Mouse (Mus musculus): ENCODE measurements around the gene Baiap2l1. TPM values are rescaled to one million over a fixed set of nuclear protein-coding genes. Genes with fewer than 3 reads are reported as not detected.

The Baiap2l1 gene
- polyA plus RNA-seq, 1 experiment, result 2.2 TPM

GRCm38 (mm10) chr5:144271772-144272171 is 86.1 kb downstream of the Baiap2l1 start:
- no peak overlapping the region for H3K27ac ChIP-seq (ENCODE audit: control insufficient read depth, insufficient read depth, low read length)
- WGBS, result 80% methylated on average over 5 of the region's 5 CpGs
- peaks cover 5% of the 10 kb centered on the region for H3K4me1 ChIP-seq (replicated peaks; ENCODE audit: control insufficient read depth, insufficient read depth, low read length)
- no peaks in the 10 kb centered on the region for H3K27me3 ChIP-seq (ENCODE audit: control insufficient read depth, insufficient read depth, low read length)
- H3K36me3 ChIP-seq (ENCODE audit: control insufficient read depth, insufficient read depth, low read length), result no peaks in the 10 kb centered on the region
- TF ChIP-seq POLR2A (IDR thresholded peaks at IDR 0.05; ENCODE audit: control insufficient read depth, extremely low read depth, insufficient read depth, low read length, poor library complexity) (no peak), CTCF (IDR thresholded peaks at IDR 0.05; ENCODE audit: borderline replicate concordance, control insufficient read depth, extremely low read depth, insufficient read depth, low read length, poor library complexity) (no peak)
- no peak for DNase-seq
- H3K4me3 ChIP-seq (ENCODE audit: control insufficient read depth, insufficient read depth, low read length), result no peak overlapping the region

GRCm38 (mm10) chr5:144271118-144271517 is 86.8 kb downstream of the Baiap2l1 start:
- 81% methylated on average over 3 of the region's 3 CpGs for WGBS
- Histone ChIP-seq H3K27ac (ENCODE audit: control insufficient read depth, insufficient read depth, low read length) (no peak overlapping the region), H3K27me3 (ENCODE audit: control insufficient read depth, insufficient read depth, low read length) (no peaks in the 10 kb centered on the region), H3K36me3 (ENCODE audit: control insufficient read depth, insufficient read depth, low read length) (no peaks in the 10 kb centered on the region), H3K4me3 (ENCODE audit: control insufficient read depth, insufficient read depth, low read length) (no peak overlapping the region), H3K4me1 (replicated peaks; ENCODE audit: control insufficient read depth, insufficient read depth, low read length) (no peaks in the 10 kb centered on the region)
- no peak for DNase-seq
- TF ChIP-seq CTCF (IDR thresholded peaks at IDR 0.05; ENCODE audit: borderline replicate concordance, control insufficient read depth, extremely low read depth, insufficient read depth, low read length, poor library complexity) (no peak), POLR2A (IDR thresholded peaks at IDR 0.05; ENCODE audit: control insufficient read depth, extremely low read depth, insufficient read depth, low read length, poor library complexity) (no peak)

- H3K36me3 ChIP-seq (ENCODE audit: control insufficient read depth, insufficient read depth, low read length), result no peaks in the 10 kb centered on the region
- TF ChIP-seq CTCF (IDR thresholded peaks at IDR 0.05; ENCODE audit: borderline replicate concordance, control insufficient read depth, extremely low read depth, insufficient read depth, low read length, poor library complexity) (no peak), POLR2A (IDR thresholded peaks at IDR 0.05; ENCODE audit: control insufficient read depth, extremely low read depth, insufficient read depth, low read length, poor library complexity) (no peak)
- H3K27me3 ChIP-seq (ENCODE audit: control insufficient read depth, insufficient read depth, low read length), result no peaks in the 10 kb centered on the region
- H3K4me3 ChIP-seq (ENCODE audit: control insufficient read depth, insufficient read depth, low read length), result no peak overlapping the region
- WGBS, result 95% methylated on average over 8 of the region's 8 CpGs
- no peak for DNase-seq
- no peak overlapping the region for H3K27ac ChIP-seq (ENCODE audit: control insufficient read depth, insufficient read depth, low read length)
- H3K4me1 ChIP-seq (replicated peaks; ENCODE audit: control insufficient read depth, insufficient read depth, low read length), result no peaks in the 10 kb centered on the region
Observed at GRCm38 (mm10) chr5:144270420-144270819, 87.5 kb downstream of the Baiap2l1 start.

GRCm38 (mm10) chr5:144269926-144270325 is 88.0 kb downstream of the Baiap2l1 start:
- no peak for TF ChIP-seq CTCF (IDR thresholded peaks at IDR 0.05; ENCODE audit: borderline replicate concordance, control insufficient read depth, extremely low read depth, insufficient read depth, low read length, poor library complexity)
- no peak for TF ChIP-seq POLR2A (IDR thresholded peaks at IDR 0.05; ENCODE audit: control insufficient read depth, extremely low read depth, insufficient read depth, low read length, poor library complexity)
- no peaks in the 10 kb centered on the region; the same call in 1 of the 2 replicates for H3K36me3 ChIP-seq (ENCODE audit: control insufficient read depth, insufficient read depth, low read length)
- no peak overlapping the region for H3K4me3 ChIP-seq (ENCODE audit: control insufficient read depth, insufficient read depth, low read length)
- no peaks in the 10 kb centered on the region for H3K4me1 ChIP-seq (replicated peaks; ENCODE audit: control insufficient read depth, insufficient read depth, low read length)
- no peaks in the 10 kb centered on the region for H3K27me3 ChIP-seq (ENCODE audit: control insufficient read depth, insufficient read depth, low read length)
- no peak overlapping the region for H3K27ac ChIP-seq (ENCODE audit: control insufficient read depth, insufficient read depth, low read length)
- DNase-seq, result no peak
- 96% methylated on average over 7 of the region's 7 CpGs for WGBS

- Histone ChIP-seq H3K27me3 (ENCODE audit: control insufficient read depth, insufficient read depth, low read length) (no peaks in the 10 kb centered on the region), H3K4me1 (replicated peaks; ENCODE audit: control insufficient read depth, insufficient read depth, low read length) (no peaks in the 10 kb centered on the region), H3K27ac (ENCODE audit: control insufficient read depth, insufficient read depth, low read length) (no peak overlapping the region), H3K36me3 (ENCODE audit: control insufficient read depth, insufficient read depth, low read length) (peaks cover 3% of the 10 kb centered on the region; the same call in 1 of the 2 replicates), H3K4me3 (ENCODE audit: control insufficient read depth, insufficient read depth, low read length) (no peak overlapping the region)
- TF ChIP-seq POLR2A (IDR thresholded peaks at IDR 0.05; ENCODE audit: control insufficient read depth, extremely low read depth, insufficient read depth, low read length, poor library complexity) (no peak), CTCF (IDR thresholded peaks at IDR 0.05; ENCODE audit: borderline replicate concordance, control insufficient read depth, extremely low read depth, insufficient read depth, low read length, poor library complexity) (no peak)
- no peak for DNase-seq
- WGBS, result 93% methylated on average over 8 of the region's 8 CpGs
Observed at GRCm38 (mm10) chr5:144267535-144268241, 90.2 kb downstream of the Baiap2l1 start.

- WGBS, result 91% methylated on average over 13 of the region's 13 CpGs
- DNase-seq, result no peak
- no peak overlapping the region for H3K4me3 ChIP-seq (ENCODE audit: control insufficient read depth, insufficient read depth, low read length)
- peaks cover 3% of the 10 kb centered on the region; the same call in 1 of the 2 replicates for H3K36me3 ChIP-seq (ENCODE audit: control insufficient read depth, insufficient read depth, low read length)
- TF ChIP-seq CTCF (IDR thresholded peaks at IDR 0.05; ENCODE audit: borderline replicate concordance, control insufficient read depth, extremely low read depth, insufficient read depth, low read length, poor library complexity) (no peak), POLR2A (IDR thresholded peaks at IDR 0.05; ENCODE audit: control insufficient read depth, extremely low read depth, insufficient read depth, low read length, poor library complexity) (no peak)
- peaks cover 4% of the 10 kb centered on the region for H3K4me1 ChIP-seq (replicated peaks; ENCODE audit: control insufficient read depth, insufficient read depth, low read length)
- H3K27me3 ChIP-seq (ENCODE audit: control insufficient read depth, insufficient read depth, low read length), result no peaks in the 10 kb centered on the region
- H3K27ac ChIP-seq (ENCODE audit: control insufficient read depth, insufficient read depth, low read length), result no peak overlapping the region
Observed at GRCm38 (mm10) chr5:144263496-144263895, 94.4 kb downstream of the Baiap2l1 start.

Measured in thymus, adult 2 months (tissue).